7 mouse cellular contexts compared by ENCODE assay signal in the genomic region with DNA sequence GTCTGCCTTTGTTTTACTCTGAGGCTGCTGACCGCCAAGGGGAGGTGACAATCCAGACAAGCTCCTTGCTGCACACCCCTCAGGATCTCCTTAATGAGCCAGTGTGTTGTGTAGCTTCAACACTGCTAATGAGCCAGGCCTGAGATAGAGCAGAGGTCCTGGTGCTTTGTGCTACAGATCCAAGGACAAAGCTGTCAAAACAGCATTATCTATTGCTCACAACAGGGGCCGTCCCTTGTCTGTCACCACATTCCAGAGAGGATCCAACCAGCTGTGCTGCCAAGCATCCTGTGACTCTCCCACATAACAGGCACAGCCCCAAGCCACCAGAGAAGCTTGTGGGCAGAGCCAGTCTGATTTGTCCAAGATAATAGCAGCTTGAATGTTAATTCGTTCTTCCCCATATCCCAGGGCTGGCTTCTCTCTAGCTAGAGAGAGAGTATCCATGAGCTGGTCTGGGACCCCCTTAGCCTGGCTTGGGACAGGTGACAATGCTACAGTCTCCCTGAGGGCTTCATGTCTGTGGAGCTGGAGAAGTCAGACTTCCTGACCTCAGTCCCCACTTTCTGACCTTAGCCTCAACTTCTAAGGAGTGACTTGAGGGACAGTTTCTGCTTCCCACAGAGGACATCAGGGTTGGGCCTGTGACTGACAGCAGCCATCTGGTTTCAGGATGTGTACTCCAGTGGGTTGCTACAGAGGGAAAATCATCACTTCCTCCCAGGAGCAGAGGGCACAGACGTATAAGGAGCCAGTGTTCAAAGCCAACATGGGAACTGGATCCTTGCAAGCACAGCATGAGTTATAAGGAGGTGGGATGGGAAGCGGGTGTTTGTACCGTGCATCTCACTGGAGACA.
A peak's percentile ranks its signal among the peaks of the same experiment; 100 is the strongest.
DNase-seq lines count a peak whose midpoint lies in the region; ATAC-seq lines count a peak whose summit lies in the region.

No protein-coding gene starts in this region.

- H3K4me1 ChIP-seq in hindbrain, embryonic 12.5 days = peaks cover 21% of the 10 kb centered on the region

- H3K9ac ChIP-seq in hindbrain, embryonic 12.5 days = no peak overlapping the region

- no peak overlapping the region for H3K27ac ChIP-seq in hindbrain, embryonic 12.5 days

- WGBS in hindbrain, embryonic 12.5 days = 32% methylated on average over 6 of the region's 6 CpGs

- peaks cover 26% of the 10 kb centered on the region for H3K27me3 ChIP-seq in hindbrain, embryonic 12.5 days

- no peak overlapping the region for H3K4me2 ChIP-seq in hindbrain, embryonic 12.5 days (replicated peaks)

- peak; percentile 51 to 64 for DNase-seq in left cerebral cortex, postnatal 14 days (ENCODE audit: low spot score in 2 of 2)
- DNase-seq in left cerebral cortex, postnatal 10 days (ENCODE audit: extremely low spot score in 1 of 2, low spot score in 2 of 2) = no peak
- peak; percentile 34 for DNase-seq in embryo, embryonic 11 days
- DNase-seq in mesoderm, embryonic 11.5 days (ENCODE audit: low read depth, low spot score) = peak; percentile 33
- no peak for DNase-seq in cerebellum, postnatal 25 days
- no peak for DNase-seq in urinary bladder, adult 2 months (ENCODE audit: low spot score)

- no peak overlapping the region for H3K4me3 ChIP-seq in hindbrain, embryonic 12.5 days

- ATAC-seq in hindbrain, embryonic 12.5 days (ENCODE audit: low FRiP score) = peak; percentile 49

- 0 out of 2 replicates have a peak, but pooled peaks cover 6% of the 10 kb centered on the region for H3K9me3 ChIP-seq in hindbrain, embryonic 12.5 days (replicated peaks)

- H3K36me3 ChIP-seq in hindbrain, embryonic 12.5 days = 0 out of 2 replicates have a peak, but pooled peaks cover 2% of the 10 kb centered on the region

- intact Hi-C loops in left cerebral cortex, postnatal 14 days (cut with DNase I) = no loop called here
- intact Hi-C loops in left cerebral cortex, postnatal 10 days (cut with DNase I) = no loop called here

Comparison
In these comparisons a context has a peak if more than half of its experiments do, and no peak if none do; other contexts are left out.
1. DNase-seq: peak in left cerebral cortex, postnatal 14 days (2 of 2), embryo, embryonic 11 days (single experiment) and mesoderm, embryonic 11.5 days (single experiment); none in left cerebral cortex, postnatal 10 days (0 of 2), cerebellum, postnatal 25 days (0 of 2) and urinary bladder, adult 2 months (single experiment).